Mouse (Mus musculus): ENCODE data around the gene Slc7a14. TPM values are rescaled to one million over a fixed set of nuclear protein-coding genes. Genes with fewer than 3 reads are reported as not detected.
A peak's percentile ranks its signal among the peaks of the same experiment; 100 is the strongest.

Gene Slc7a14
- polyA plus RNA-seq, 1 experiment from 2014 or later, result 0.01 TPM

- H3K4me1 ChIP-seq (replicated peaks; ENCODE audit: insufficient read depth, low read length), result no peaks in the 10 kb centered on the region
- WGBS, result 87% methylated on average over 9 of the region's 9 CpGs
- TF ChIP-seq CTCF (IDR thresholded peaks at IDR 0.05; ENCODE audit: low read depth), result no peak
- no peaks in the 10 kb centered on the region for H3K27me3 ChIP-seq (ENCODE audit: insufficient read depth, low read length)
- no peak overlapping the region for H3K4me3 ChIP-seq (replicated peaks; ENCODE audit: low read depth, low read length)
- H3K4me2 ChIP-seq (ENCODE audit: low read length), result no peak overlapping the region
- ATAC-seq (replicated peaks; ENCODE audit: low FRiP score, low read depth), result no peak
- DNase-seq (ENCODE audit: low spot score), result no peak
- H3K9ac ChIP-seq (ENCODE audit: low read depth, low read length), result no peak overlapping the region
- H3K9me3 ChIP-seq (replicated peaks; ENCODE audit: low read length), result no peaks in the 10 kb centered on the region
- H3K36me3 ChIP-seq (ENCODE audit: insufficient read depth, low read length), result no peaks in the 10 kb centered on the region
- no peak overlapping the region for H3K27ac ChIP-seq
Observed at GRCm38 (mm10) chr3:31253862-31254261, 56.3 kb downstream of the Slc7a14 start.

GRCm38 (mm10) chr3:31252566-31252965 lies 57.6 kb downstream of the Slc7a14 start:
- H3K9ac ChIP-seq (ENCODE audit: low read depth, low read length), result no peak overlapping the region
- no peak for TF ChIP-seq CTCF (IDR thresholded peaks at IDR 0.05; ENCODE audit: low read depth)
- H3K27ac ChIP-seq, result no peak overlapping the region
- WGBS, result 53% methylated on average over 3 of the region's 3 CpGs
- DNase-seq (ENCODE audit: low spot score) (no peak), ATAC-seq (replicated peaks; ENCODE audit: low FRiP score, low read depth) (no peak)
- no peaks in the 10 kb centered on the region for H3K36me3 ChIP-seq (ENCODE audit: insufficient read depth, low read length)
- no peaks in the 10 kb centered on the region for H3K9me3 ChIP-seq (replicated peaks; ENCODE audit: low read length)
- H3K4me1 ChIP-seq (replicated peaks; ENCODE audit: insufficient read depth, low read length), result no peaks in the 10 kb centered on the region
- H3K4me2 ChIP-seq (ENCODE audit: low read length), result no peak overlapping the region
- H3K27me3 ChIP-seq (ENCODE audit: insufficient read depth, low read length), result no peaks in the 10 kb centered on the region
- H3K4me3 ChIP-seq (replicated peaks; ENCODE audit: low read depth, low read length), result no peak overlapping the region

- H3K27ac ChIP-seq, result no peak overlapping the region
- H3K4me3 ChIP-seq (replicated peaks; ENCODE audit: low read depth, low read length), result no peak overlapping the region
- H3K9ac ChIP-seq (ENCODE audit: low read depth, low read length), result no peak overlapping the region
- no peak for ATAC-seq (replicated peaks; ENCODE audit: low FRiP score, low read depth)
- WGBS, result 68% methylated on average over 1 of the region's 1 CpGs
- DNase-seq (ENCODE audit: low spot score), result no peak
- H3K9me3 ChIP-seq (replicated peaks; ENCODE audit: low read length), result no peaks in the 10 kb centered on the region
- H3K36me3 ChIP-seq (ENCODE audit: insufficient read depth, low read length), result no peaks in the 10 kb centered on the region
- no peak overlapping the region for H3K4me2 ChIP-seq (ENCODE audit: low read length)
- H3K4me1 ChIP-seq (replicated peaks; ENCODE audit: insufficient read depth, low read length), result no peaks in the 10 kb centered on the region
- H3K27me3 ChIP-seq (ENCODE audit: insufficient read depth, low read length), result no peaks in the 10 kb centered on the region
- TF ChIP-seq CTCF (IDR thresholded peaks at IDR 0.05; ENCODE audit: low read depth), result no peak
Observed at GRCm38 (mm10) chr3:31243478-31243877, 66.7 kb downstream of the Slc7a14 start.

GRCm38 (mm10) chr3:31240840-31241239 lies 69.3 kb downstream of the Slc7a14 start:
- no peak overlapping the region for H3K4me2 ChIP-seq (ENCODE audit: low read length)
- H3K9ac ChIP-seq (ENCODE audit: low read depth, low read length), result no peak overlapping the region
- TF ChIP-seq CTCF (IDR thresholded peaks at IDR 0.05; ENCODE audit: low read depth), result no peak
- H3K27me3 ChIP-seq (ENCODE audit: insufficient read depth, low read length), result no peaks in the 10 kb centered on the region
- H3K27ac ChIP-seq, result no peak overlapping the region
- 50% methylated on average over 8 of the region's 8 CpGs for WGBS
- DNase-seq (ENCODE audit: low spot score) (peak; percentile 51), ATAC-seq (replicated peaks; ENCODE audit: low FRiP score, low read depth) (peak; percentile 75)
- no peaks in the 10 kb centered on the region for H3K36me3 ChIP-seq (ENCODE audit: insufficient read depth, low read length)
- H3K4me3 ChIP-seq (replicated peaks; ENCODE audit: low read depth, low read length), result no peak overlapping the region
- H3K4me1 ChIP-seq (replicated peaks; ENCODE audit: insufficient read depth, low read length), result no peaks in the 10 kb centered on the region
- no peaks in the 10 kb centered on the region for H3K9me3 ChIP-seq (replicated peaks; ENCODE audit: low read length)

- no peak for DNase-seq (ENCODE audit: low spot score)
- no peak overlapping the region for H3K4me3 ChIP-seq (replicated peaks; ENCODE audit: low read depth, low read length)
- WGBS, result 87% methylated on average over 3 of the region's 3 CpGs
- no peaks in the 10 kb centered on the region for H3K9me3 ChIP-seq (replicated peaks; ENCODE audit: low read length)
- no peaks in the 10 kb centered on the region for H3K36me3 ChIP-seq (ENCODE audit: insufficient read depth, low read length)
- TF ChIP-seq CTCF (IDR thresholded peaks at IDR 0.05; ENCODE audit: low read depth), result no peak
- no peak overlapping the region for H3K4me2 ChIP-seq (ENCODE audit: low read length)
- no peak overlapping the region for H3K9ac ChIP-seq (ENCODE audit: low read depth, low read length)
- no peak overlapping the region for H3K27ac ChIP-seq
- H3K4me1 ChIP-seq (replicated peaks; ENCODE audit: insufficient read depth, low read length), result peaks cover 8% of the 10 kb centered on the region; the same call in 1 of the 2 replicates
- no peak for ATAC-seq (replicated peaks; ENCODE audit: low FRiP score, low read depth)
- H3K27me3 ChIP-seq (ENCODE audit: insufficient read depth, low read length), result no peaks in the 10 kb centered on the region
Observed at GRCm38 (mm10) chr3:31239645-31240044, 70.5 kb downstream of the Slc7a14 start.

- H3K4me3 ChIP-seq (replicated peaks; ENCODE audit: low read depth, low read length), result no peak overlapping the region
- DNase-seq (ENCODE audit: low spot score) (peak; percentile 58), ATAC-seq (replicated peaks; ENCODE audit: low FRiP score, low read depth) (no peak)
- no peak overlapping the region for H3K27ac ChIP-seq
- peak; percentile 69 for TF ChIP-seq CTCF (IDR thresholded peaks at IDR 0.05; ENCODE audit: low read depth)
- H3K4me2 ChIP-seq (ENCODE audit: low read length), result no peak overlapping the region
- no peaks in the 10 kb centered on the region for H3K27me3 ChIP-seq (ENCODE audit: insufficient read depth, low read length)
- H3K36me3 ChIP-seq (ENCODE audit: insufficient read depth, low read length), result no peaks in the 10 kb centered on the region
- WGBS, result 48% methylated on average over 3 of the region's 3 CpGs
- peaks cover 8% of the 10 kb centered on the region; the same call in 1 of the 2 replicates for H3K4me1 ChIP-seq (replicated peaks; ENCODE audit: insufficient read depth, low read length)
- H3K9me3 ChIP-seq (replicated peaks; ENCODE audit: low read length), result no peaks in the 10 kb centered on the region
- no peak overlapping the region for H3K9ac ChIP-seq (ENCODE audit: low read depth, low read length)
Observed at GRCm38 (mm10) chr3:31237936-31238335, 72.2 kb downstream of the Slc7a14 start.

- Histone ChIP-seq H3K4me1 (replicated peaks; ENCODE audit: insufficient read depth, low read length) (peaks cover 8% of the 10 kb centered on the region; the same call in 1 of the 2 replicates), H3K27me3 (ENCODE audit: insufficient read depth, low read length) (no peaks in the 10 kb centered on the region), H3K9ac (ENCODE audit: low read depth, low read length) (no peak overlapping the region), H3K36me3 (ENCODE audit: insufficient read depth, low read length) (no peaks in the 10 kb centered on the region), H3K4me3 (replicated peaks; ENCODE audit: low read depth, low read length) (no peak overlapping the region), H3K9me3 (replicated peaks; ENCODE audit: low read length) (no peaks in the 10 kb centered on the region), H3K4me2 (ENCODE audit: low read length) (no peak overlapping the region), H3K27ac (peak overlapping the region; percentile 66)
- DNase-seq (ENCODE audit: low spot score), result peak; percentile 61
- ATAC-seq (replicated peaks; ENCODE audit: low FRiP score, low read depth), result no peak
- 39% methylated on average over 3 of the region's 3 CpGs for WGBS
- TF ChIP-seq CTCF (IDR thresholded peaks at IDR 0.05; ENCODE audit: low read depth), result no peak
Observed at GRCm38 (mm10) chr3:31236146-31236545, 74.0 kb downstream of the Slc7a14 start.
